In genomic region chr6:139799541-139800226, GRCm38 (mm10) we compare ENCODE assay signal across 28 mouse cellular contexts.
DNase-seq lines count a peak whose midpoint lies in the region; ATAC-seq lines count a peak whose summit lies in the region.
"Had no signal": no experiment of that assay in that cellular context is flagged by ENCODE, and none has a peak within 500 bp of the region (broad histone marks: within the 10 kb centered on the region; RNA-seq: fewer than 3 reads in every experiment).

No protein-coding gene starts in this region.

- H3K36me3 ChIP-seq in kidney, embryonic 15.5 days, result no peaks in the 10 kb centered on the region
- H3K36me3 ChIP-seq in midbrain, embryonic 11.5 days (ENCODE audit: control insufficient read depth, insufficient read depth, low read length), result no peaks in the 10 kb centered on the region
- no peaks in the 10 kb centered on the region for H3K36me3 ChIP-seq in midbrain, embryonic 13.5 days
- no peaks in the 10 kb centered on the region for H3K36me3 ChIP-seq in forebrain, embryonic 15.5 days
- H3K36me3 ChIP-seq: embryonic facial prominence, embryonic 13.5 days; heart, embryonic 13.5 days; limb, embryonic 12.5 days; liver, embryonic 12.5 days; neural tube, embryonic 15.5 days had no signal

- DNase-seq in kidney, postnatal 10 days, result peak; percentile 10
- peak; percentile 77 for DNase-seq in midbrain, embryonic 11.5 days (ENCODE audit: low spot score, missing footprints)
- DNase-seq in brain, embryonic 18.5 days (ENCODE audit: low read depth, low spot score), result peak; percentile 20
- no peak for DNase-seq in adrenal gland, adult 18-20 months (ENCODE audit: low spot score in 2 of 2)
- DNase-seq: adrenal gland, adult 2 months; adrenal gland, postnatal 36 days; B cell, adult 2 months; cerebellum, adult 8-10 months; embryo, embryonic 11 days; gastrocnemius, postnatal 10 days; heart, postnatal 10 days; kidney, adult 8-10 months; kidney, postnatal 14 days; liver, postnatal 0 days; retina, postnatal 1 day; right cerebral cortex, postnatal 14 days; thymus, postnatal 4 days had no signal

- 83% methylated on average over 8 of the region's 8 CpGs for WGBS in kidney, embryonic 15.5 days
- 90% methylated on average over 8 of the region's 8 CpGs for WGBS in midbrain, embryonic 11.5 days
- WGBS in midbrain, embryonic 13.5 days, result 76% methylated on average over 8 of the region's 8 CpGs
- 31% methylated on average over 8 of the region's 8 CpGs for WGBS in forebrain, embryonic 15.5 days

- ATAC-seq in kidney, embryonic 15.5 days (replicated peaks; ENCODE audit: low FRiP score), result no peak
- no peak for ATAC-seq in midbrain, embryonic 11.5 days (ENCODE audit: low FRiP score)
- no peak for ATAC-seq in midbrain, embryonic 13.5 days
- ATAC-seq in forebrain, embryonic 15.5 days (replicated peaks), result peak; percentile 55
- ATAC-seq: intestine, embryonic 16.5 days; liver, embryonic 12.5 days; liver, postnatal 0 days had no signal

- H3K4me2 ChIP-seq in kidney, embryonic 15.5 days, result no peak overlapping the region
- H3K4me2 ChIP-seq in midbrain, embryonic 11.5 days, result no peak overlapping the region
- no peak overlapping the region for H3K4me2 ChIP-seq in midbrain, embryonic 13.5 days (replicated peaks)
- H3K4me2 ChIP-seq in forebrain, embryonic 15.5 days (replicated peaks), result no peak overlapping the region
- H3K4me2 ChIP-seq: embryonic facial prominence, embryonic 13.5 days; heart, embryonic 13.5 days; limb, embryonic 12.5 days; liver, embryonic 12.5 days; neural tube, embryonic 15.5 days had no signal

- H3K9me3 ChIP-seq in kidney, embryonic 15.5 days (replicated peaks), result no peaks in the 10 kb centered on the region
- H3K9me3 ChIP-seq in midbrain, embryonic 11.5 days (ENCODE audit: control insufficient read depth, low read length), result no peaks in the 10 kb centered on the region
- no peaks in the 10 kb centered on the region for H3K9me3 ChIP-seq in midbrain, embryonic 13.5 days
- H3K9me3 ChIP-seq in forebrain, embryonic 15.5 days, result no peaks in the 10 kb centered on the region
- H3K9me3 ChIP-seq: embryonic facial prominence, embryonic 13.5 days; heart, embryonic 13.5 days; limb, embryonic 12.5 days; liver, embryonic 12.5 days; neural tube, embryonic 15.5 days had no signal

- no peaks in the 10 kb centered on the region for H3K4me1 ChIP-seq in kidney, embryonic 15.5 days
- H3K4me1 ChIP-seq in midbrain, embryonic 11.5 days (ENCODE audit: control insufficient read depth, insufficient read depth, low read length), result no peaks in the 10 kb centered on the region
- no peaks in the 10 kb centered on the region for H3K4me1 ChIP-seq in midbrain, embryonic 13.5 days (replicated peaks)
- peaks cover 11% of the 10 kb centered on the region for H3K4me1 ChIP-seq in forebrain, embryonic 15.5 days
- H3K4me1 ChIP-seq: heart, embryonic 13.5 days; limb, embryonic 12.5 days; liver, embryonic 12.5 days; megakaryocyte, embryonic 14.5 days had no signal

- H3K4me3 ChIP-seq in kidney, embryonic 15.5 days (replicated peaks), result no peak overlapping the region
- no peak overlapping the region for H3K4me3 ChIP-seq in midbrain, embryonic 11.5 days (ENCODE audit: low read depth, low read length)
- no peak overlapping the region for H3K4me3 ChIP-seq in midbrain, embryonic 13.5 days (replicated peaks)
- no peak overlapping the region for H3K4me3 ChIP-seq in forebrain, embryonic 15.5 days
- H3K4me3 ChIP-seq: embryonic facial prominence, embryonic 13.5 days; heart, embryonic 13.5 days; left cerebral cortex, adult 2 months; limb, embryonic 12.5 days; liver, embryonic 12.5 days; megakaryocyte, embryonic 14.5 days; neural tube, embryonic 15.5 days had no signal

- H3K27ac ChIP-seq in kidney, embryonic 15.5 days, result no peak overlapping the region
- no peak overlapping the region for H3K27ac ChIP-seq in midbrain, embryonic 11.5 days (ENCODE audit: low read depth, low read length)
- no peak overlapping the region for H3K27ac ChIP-seq in midbrain, embryonic 13.5 days
- H3K27ac ChIP-seq in forebrain, embryonic 15.5 days (replicated peaks), result no peak overlapping the region
- H3K27ac ChIP-seq: embryonic facial prominence, embryonic 13.5 days; heart, embryonic 13.5 days; left cerebral cortex, adult 2 months; limb, embryonic 12.5 days; liver, embryonic 12.5 days; neural tube, embryonic 15.5 days had no signal

- no peaks in the 10 kb centered on the region for H3K27me3 ChIP-seq in kidney, embryonic 15.5 days
- H3K27me3 ChIP-seq in midbrain, embryonic 11.5 days (ENCODE audit: control insufficient read depth, insufficient read depth, low read length), result no peaks in the 10 kb centered on the region
- H3K27me3 ChIP-seq in midbrain, embryonic 13.5 days, result no peaks in the 10 kb centered on the region
- 0 out of 2 replicates have a peak, but pooled peaks cover 9% of the 10 kb centered on the region for H3K27me3 ChIP-seq in forebrain, embryonic 15.5 days
- H3K27me3 ChIP-seq: embryonic facial prominence, embryonic 13.5 days; heart, embryonic 13.5 days; limb, embryonic 12.5 days; liver, embryonic 12.5 days; megakaryocyte, embryonic 14.5 days; neural tube, embryonic 15.5 days had no signal

- no peak overlapping the region for H3K9ac ChIP-seq in kidney, embryonic 15.5 days
- no peak overlapping the region for H3K9ac ChIP-seq in midbrain, embryonic 11.5 days (ENCODE audit: low read length)
- H3K9ac ChIP-seq in midbrain, embryonic 13.5 days (replicated peaks), result no peak overlapping the region
- no peak overlapping the region for H3K9ac ChIP-seq in forebrain, embryonic 15.5 days (replicated peaks)
- H3K9ac ChIP-seq: embryonic facial prominence, embryonic 13.5 days; heart, embryonic 13.5 days; limb, embryonic 12.5 days; liver, embryonic 12.5 days; liver, postnatal 0 days; neural tube, embryonic 15.5 days had no signal

Comparison
In these comparisons a context has a peak if more than half of its experiments do, and no peak if none do; other contexts are left out.
1. DNase-seq: peak in kidney, postnatal 10 days (single experiment), midbrain, embryonic 11.5 days (single experiment) and brain, embryonic 18.5 days (single experiment); none in adrenal gland, adult 18-20 months (0 of 2).